In the genomic region with DNA sequence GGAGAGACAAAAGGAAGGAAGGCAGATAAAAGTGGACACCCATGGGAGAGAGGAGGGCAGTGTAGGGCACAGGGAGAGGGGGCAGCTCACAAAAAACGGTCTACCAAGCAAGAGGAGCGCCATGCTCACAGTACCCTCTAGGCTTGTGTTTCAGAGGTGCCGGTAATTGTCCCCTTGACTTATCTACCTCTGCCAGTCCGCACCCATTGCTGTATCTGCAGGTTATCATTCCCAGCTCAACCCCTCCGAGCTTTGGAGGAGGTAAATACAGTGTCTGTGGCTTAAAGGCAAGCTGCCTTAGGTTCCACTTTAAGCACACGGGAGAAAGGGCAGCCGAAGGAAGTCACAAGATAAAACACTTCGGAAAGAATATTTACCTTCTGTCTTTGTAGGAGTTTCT, we compare ENCODE assay signal across 25 mouse cellular contexts.
"Had no signal": no experiment of that assay in that cellular context is flagged by ENCODE, and none has a peak within 500 bp of the region (broad histone marks: within the 10 kb centered on the region; RNA-seq: fewer than 3 reads in every experiment).

No protein-coding gene starts in this region.

- H3K9me3 ChIP-seq: heart, embryonic 10.5 days; heart, embryonic 13.5 days; heart, embryonic 15.5 days; hindbrain, embryonic 13.5 days; hindbrain, embryonic 15.5 days; kidney, embryonic 15.5 days; limb, embryonic 13.5 days; limb, embryonic 15.5 days had no signal

- H3K4me3 ChIP-seq: heart, embryonic 10.5 days; heart, embryonic 13.5 days; heart, embryonic 15.5 days; hindbrain, embryonic 13.5 days; hindbrain, embryonic 15.5 days; kidney, embryonic 15.5 days; limb, embryonic 13.5 days; limb, embryonic 15.5 days had no signal

- H3K27me3 ChIP-seq: heart, embryonic 13.5 days; heart, embryonic 15.5 days; hindbrain, embryonic 13.5 days; hindbrain, embryonic 15.5 days; kidney, embryonic 15.5 days; limb, embryonic 13.5 days; limb, embryonic 15.5 days had no signal

- DNase-seq: gastrocnemius, postnatal 14 days; gastrocnemius, postnatal 36 days; heart, adult 18-20 months; heart, postnatal 14 days; heart, postnatal 36 days; kidney, adult 11 months; kidney, adult 2 months; kidney, adult 9 months; kidney, postnatal 14 days; kidney, postnatal 36 days; layer of hippocampus, adult 9-11 months; layer of hippocampus, postnatal 36 days; left cerebral cortex, postnatal 4 days had no signal

- H3K9ac ChIP-seq: heart, embryonic 13.5 days; heart, embryonic 15.5 days; hindbrain, embryonic 13.5 days; hindbrain, embryonic 15.5 days; kidney, embryonic 15.5 days; limb, embryonic 13.5 days; limb, embryonic 15.5 days; liver, embryonic 14.5 days had no signal

- ATAC-seq: hindbrain, postnatal 0 days; intestine, embryonic 16.5 days had no signal

- H3K4me1 ChIP-seq: hindbrain, embryonic 13.5 days; hindbrain, embryonic 15.5 days; limb, embryonic 13.5 days; limb, embryonic 15.5 days had no signal

- H3K27ac ChIP-seq: heart, embryonic 10.5 days; heart, embryonic 13.5 days; heart, embryonic 15.5 days; hindbrain, embryonic 13.5 days; hindbrain, embryonic 15.5 days; hindbrain, postnatal 0 days; kidney, embryonic 15.5 days; kidney, postnatal 0 days; limb, embryonic 13.5 days; limb, embryonic 15.5 days; liver, embryonic 14.5 days had no signal

- H3K36me3 ChIP-seq: heart, embryonic 10.5 days; heart, embryonic 13.5 days; heart, embryonic 15.5 days; hindbrain, embryonic 13.5 days; hindbrain, embryonic 15.5 days; kidney, embryonic 15.5 days; limb, embryonic 13.5 days; limb, embryonic 15.5 days had no signal

- H3K4me2 ChIP-seq: heart, embryonic 13.5 days; heart, embryonic 15.5 days; hindbrain, embryonic 13.5 days; hindbrain, embryonic 15.5 days; kidney, embryonic 15.5 days; limb, embryonic 13.5 days; limb, embryonic 15.5 days had no signal
